Mouse (Mus musculus) stomach, postnatal 0 days (tissue): ENCODE results near the gene Vps51. TPM values are rescaled to one million over a fixed set of nuclear protein-coding genes. Genes with fewer than 3 reads are reported as not detected.
A peak's percentile ranks its signal among the peaks of the same experiment; 100 is the strongest.

Source experiments
- ATAC-seq: fragments of 200-750 bp; cut with Nextera tagmentation; 2 replicates; pipeline ENCODE4 v1.8.0; 2017; ENCODE audit not compliant: low FRiP score, low TSS enrichment
- DNase-seq: peaks from one replicate; pipeline ENCODE4 v3.0.0-alpha.2; 2016; ENCODE audit warnings: low spot score
- H3K27ac ChIP-seq: fragments of 300-500 bp; sonication (generic); replicated peaks from 2 replicates; pipeline ENCODE4 v1.5.1; 2014; ENCODE audit warnings: mild to moderate bottlenecking, control low read depth
- H3K27me3 ChIP-seq: fragments of 300-500 bp; sonication (generic); 2 replicates; pipeline ENCODE4 v1.6.1; 2014; ENCODE audit warnings: low read length; ENCODE audit not compliant: control insufficient read depth, insufficient read depth
- H3K36me3 ChIP-seq: fragments of 300-500 bp; sonication (generic); 2 replicates; pipeline ENCODE4 v1.6.1; 2014; ENCODE audit warnings: low read length, mixed read lengths; ENCODE audit not compliant: control insufficient read depth, insufficient read depth
- H3K4me1 ChIP-seq: fragments of 300-500 bp; sonication (generic); replicated peaks from 2 replicates; pipeline ENCODE4 v1.6.1; 2014; ENCODE audit warnings: antibody characterized with exemption; ENCODE audit not compliant: control insufficient read depth, insufficient read depth
- H3K4me2 ChIP-seq: fragments of 300-500 bp; sonication (generic); replicated peaks from 2 replicates; pipeline ENCODE4 v1.6.1; 2014; ENCODE audit warnings: low read depth, mild to moderate bottlenecking, control low read depth, moderate library complexity
- H3K4me3 ChIP-seq: fragments of 300-500 bp; sonication (generic); 2 replicates; pipeline ENCODE4 v1.5.1; 2014; ENCODE audit warnings: low read depth, low read length, control low read depth
- H3K9ac ChIP-seq: fragments of 300-500 bp; sonication (generic); 2 replicates; pipeline ENCODE4 v1.6.1; 2014; ENCODE audit warnings: mild to moderate bottlenecking, low read length, control low read depth, mixed read lengths
- H3K9me3 ChIP-seq: fragments of 300-500 bp; sonication (generic); 2 replicates; pipeline ENCODE4 v1.6.1; 2016; ENCODE audit warnings: low read length; ENCODE audit not compliant: control insufficient read depth
- CTCF ChIP-seq: IDR thresholded peaks from 2 replicates; pipeline ENCODE4 v1.5.1; 2016; ENCODE audit warnings: antibody characterized with exemption, low read depth, mild to moderate bottlenecking, moderate library complexity
- EP300 ChIP-seq: optimal IDR thresholded peaks from 2 replicates; pipeline ENCODE3; 2016; ENCODE audit warnings: antibody characterized with exemption
- WGBS: fragments of 180-500 bp; shearing (Covaris S2); extraction: QIAGEN DNeasy Blood & Tissue Kit; methylation state at CpG from one replicate; pipeline ENCODE4 v1.1.7; 2014; 5-methylcytosine and 5-hydroxymethylcytosine counted together
- polyA plus RNA-seq: library from polyadenylated mRNA; unstranded; fragments of >200 nt; fragmentation: Nextera tagmentation; extraction: Ambion mirVana; gene quantifications from 2 replicates; pipeline ENCODE4 v1.2.1, GENCODE M21; 2015

Gene Vps51
- polyA plus RNA-seq, result 43.2 and 48.9 TPM in 2 replicates

- H3K4me3 ChIP-seq, result peak within 1 kb of the TSS; percentile 89
- DNase-seq (peak; percentile 86), ATAC-seq (peak; percentile 88)
- H3K4me2 ChIP-seq, result peak within 1 kb of the TSS; percentile 95
- peak within 1 kb of the TSS; percentile 87 for H3K27ac ChIP-seq
- H3K4me1 ChIP-seq, result peaks cover 3% of the 10 kb centered on the region; the same call in 1 of the 2 replicates
- peak within 1 kb of the TSS; percentile 78 for H3K9ac ChIP-seq
- WGBS, result 1% methylated on average over 33 of the region's 33 CpGs
- 0 out of 2 replicates have a peak, but pooled peaks cover 6% of the 10 kb centered on the region for H3K36me3 ChIP-seq
- no peaks in the 10 kb centered on the region for H3K27me3 ChIP-seq
- TF ChIP-seq EP300 (peak; percentile 27), CTCF (0 out of 2 replicates have a peak, but pooled peaks have one; percentile 20)
- no peaks in the 10 kb centered on the region for H3K9me3 ChIP-seq
Measured at GRCm38 (mm10) chr19:6076564-6077393, at the start of gene Vps51. TSS of gene Vps51 (minus strand) at chr19:6077231.

GRCm38 (mm10) chr19:6126289-6126688 is 49.3 kb upstream of the Vps51 start:
- Histone ChIP-seq H3K4me2 (no peak overlapping the region), H3K27me3 (no peaks in the 10 kb centered on the region), H3K27ac (no peak overlapping the region), H3K4me1 (no peaks in the 10 kb centered on the region), H3K4me3 (no peak overlapping the region), H3K36me3 (no peaks in the 10 kb centered on the region), H3K9me3 (no peaks in the 10 kb centered on the region), H3K9ac (no peak overlapping the region)
- WGBS, result 25% methylated on average over 4 of the region's 4 CpGs
- DNase-seq, result peak; percentile 46
- peak; percentile 88 for TF ChIP-seq CTCF
- no peak for TF ChIP-seq EP300
- ATAC-seq, result no peak

GRCm38 (mm10) chr19:6124898-6125297 is 47.9 kb upstream of the Vps51 start:
- Histone ChIP-seq H3K4me2 (no peak overlapping the region), H3K27ac (no peak overlapping the region), H3K27me3 (no peaks in the 10 kb centered on the region), H3K4me1 (no peaks in the 10 kb centered on the region), H3K9me3 (no peaks in the 10 kb centered on the region), H3K4me3 (no peak overlapping the region), H3K36me3 (peaks cover 3% of the 10 kb centered on the region; the same call in 1 of the 2 replicates), H3K9ac (no peak overlapping the region)
- 54% methylated on average over 2 of the region's 2 CpGs for WGBS
- no peak for ATAC-seq
- DNase-seq, result no peak
- TF ChIP-seq CTCF, result no peak
- no peak for TF ChIP-seq EP300

- no peak for TF ChIP-seq EP300
- no peak for TF ChIP-seq CTCF
- Histone ChIP-seq H3K27ac (no peak overlapping the region; the same call in 1 of the 2 replicates), H3K36me3 (peaks cover 3% of the 10 kb centered on the region; the same call in 1 of the 2 replicates), H3K4me1 (no peaks in the 10 kb centered on the region), H3K4me3 (no peak overlapping the region), H3K9ac (no peak overlapping the region), H3K27me3 (no peaks in the 10 kb centered on the region), H3K4me2 (no peak overlapping the region), H3K9me3 (no peaks in the 10 kb centered on the region)
- 53% methylated on average over 8 of the region's 8 CpGs for WGBS
- DNase-seq (no peak), ATAC-seq (no peak)
Measured at GRCm38 (mm10) chr19:6123330-6123729, 46.3 kb upstream of the Vps51 start.

- H3K36me3 ChIP-seq, result peaks cover 3% of the 10 kb centered on the region; the same call in 1 of the 2 replicates
- ATAC-seq (no peak), DNase-seq (no peak)
- 43% methylated on average over 19 of the region's 19 CpGs for WGBS
- no peak for TF ChIP-seq CTCF
- no peak for TF ChIP-seq EP300
- H3K9me3 ChIP-seq, result no peaks in the 10 kb centered on the region
- no peak overlapping the region for H3K4me2 ChIP-seq
- H3K4me1 ChIP-seq, result no peaks in the 10 kb centered on the region
- no peak overlapping the region for H3K4me3 ChIP-seq
- no peak overlapping the region for H3K27ac ChIP-seq
- no peak overlapping the region for H3K9ac ChIP-seq
- H3K27me3 ChIP-seq, result no peaks in the 10 kb centered on the region
Measured at GRCm38 (mm10) chr19:6121761-6122160, 44.7 kb upstream of the Vps51 start.
